Mouse (Mus musculus) left cerebral cortex, postnatal 25 days (tissue): ENCODE measurements at regions not wholly inside any gene's neighbourhood (a gene's known extent, or its start where the extent isn't known, plus 50 kb on each side); places are given as distances from the start of the nearest gene placed in this dataset.

Experiments
- DNase-seq, 2 experiments: peaks; one replicate each; pipeline ENCODE4 v3.0.0; 2022; ENCODE audit warnings: low spot score in 2 of 2, mixed read lengths in 1 of 2
- intact Hi-C: fragments of 180-260 bp; cut with DNase I; formaldehyde crosslinking; loops from one replicate; pipeline ENCODE4 v1.15.1; 2025

DNA sequence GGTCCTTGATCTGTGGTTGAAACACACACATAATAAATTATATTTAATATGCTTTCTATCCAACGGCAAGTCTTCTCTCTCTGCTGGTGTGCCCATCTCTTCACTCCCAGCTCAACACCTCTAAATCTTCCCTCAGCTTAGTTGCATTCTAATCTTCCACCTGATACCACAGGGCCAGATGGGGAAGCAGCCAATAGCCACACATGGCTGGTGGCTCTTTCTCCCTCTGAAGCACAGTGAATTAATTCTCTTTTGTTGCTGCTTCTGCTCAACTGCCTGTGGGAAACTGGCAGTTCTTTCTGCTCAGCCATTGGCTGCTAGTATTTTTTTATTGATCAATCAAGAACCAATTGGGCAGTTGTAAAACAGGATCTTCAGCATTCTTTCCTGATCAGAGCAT lies 750.0 kb downstream of the Serpinb8 start:
- intact Hi-C loops, result no loop called here
- DNase-seq, result no peak

DNA sequence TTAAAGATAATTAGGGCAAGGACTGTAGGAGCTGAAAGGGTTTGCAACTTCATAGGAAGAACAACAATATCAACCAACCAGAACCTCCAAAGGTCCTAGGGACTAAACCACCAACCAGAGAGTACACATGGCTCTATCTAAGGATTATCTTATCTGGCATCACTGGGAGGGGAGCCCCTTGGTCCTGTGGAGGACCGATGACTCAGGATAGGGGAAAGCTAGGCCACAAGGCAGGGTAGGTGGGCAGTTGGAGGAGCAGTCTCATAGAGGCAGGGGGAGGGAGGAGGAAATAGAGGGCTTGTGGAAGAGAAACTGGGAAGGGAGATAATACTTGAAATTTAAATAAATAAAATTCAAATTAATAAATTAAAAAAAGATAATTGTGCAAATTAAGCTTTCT lies 751.5 kb downstream of the Serpinb8 start:
- intact Hi-C loops, result no loop called here
- no peak for DNase-seq

DNA sequence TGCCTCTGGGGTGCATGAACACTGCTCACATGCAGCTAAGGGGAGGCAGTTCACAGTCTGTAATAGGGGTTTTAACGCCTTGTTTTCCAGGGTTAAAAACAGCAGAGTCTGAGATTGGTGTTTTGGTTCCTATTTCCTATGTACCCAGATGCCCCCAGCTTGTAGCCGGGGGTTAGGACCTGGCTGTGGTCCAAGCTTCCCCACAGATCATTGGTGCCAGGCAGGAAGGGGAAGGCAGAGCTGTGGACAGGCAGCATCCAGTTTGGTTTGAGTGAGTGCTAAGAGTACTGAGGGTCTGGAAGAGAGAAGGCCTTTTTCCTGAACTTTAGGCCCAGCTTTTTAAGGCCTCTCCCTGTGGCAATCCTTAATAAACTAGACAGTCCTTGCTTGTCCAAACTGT lies 774.0 kb downstream of the Serpinb8 start:
- intact Hi-C loops, result no loop called here
- DNase-seq, result no peak

DNA sequence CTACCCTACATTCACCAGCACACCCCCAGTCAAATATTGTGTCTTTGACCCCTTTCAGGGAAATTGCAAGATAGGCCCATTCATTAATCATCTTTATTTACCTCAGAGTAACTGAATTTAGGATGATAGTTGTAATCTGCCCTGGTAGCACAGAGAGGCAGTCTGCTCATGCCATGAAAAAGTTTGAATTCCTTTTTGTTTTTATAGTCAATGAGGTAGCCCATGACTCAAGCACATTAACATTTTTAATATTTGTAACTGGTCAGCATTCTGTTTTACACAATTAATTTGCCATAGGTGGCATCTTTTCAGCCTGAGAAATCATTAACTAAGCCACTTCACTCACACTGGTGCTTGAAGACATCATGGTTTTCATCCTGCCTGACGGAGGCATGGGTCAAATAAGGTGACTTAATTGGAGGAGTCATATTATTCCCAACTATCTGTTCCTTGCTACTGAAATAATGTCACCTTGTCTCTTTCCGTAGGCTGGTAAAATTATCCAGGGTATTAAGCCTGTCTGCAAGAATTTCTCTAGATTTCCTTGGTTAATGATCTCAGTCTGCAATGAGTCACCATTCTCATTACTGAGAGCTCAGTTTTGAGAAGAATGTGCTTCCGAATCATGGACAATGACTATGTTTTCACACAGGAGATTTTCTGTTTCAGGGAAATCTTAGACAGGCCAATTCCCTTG lies 780.2 kb downstream of the Serpinb8 start:
- intact Hi-C loops, result no loop called here

DNA sequence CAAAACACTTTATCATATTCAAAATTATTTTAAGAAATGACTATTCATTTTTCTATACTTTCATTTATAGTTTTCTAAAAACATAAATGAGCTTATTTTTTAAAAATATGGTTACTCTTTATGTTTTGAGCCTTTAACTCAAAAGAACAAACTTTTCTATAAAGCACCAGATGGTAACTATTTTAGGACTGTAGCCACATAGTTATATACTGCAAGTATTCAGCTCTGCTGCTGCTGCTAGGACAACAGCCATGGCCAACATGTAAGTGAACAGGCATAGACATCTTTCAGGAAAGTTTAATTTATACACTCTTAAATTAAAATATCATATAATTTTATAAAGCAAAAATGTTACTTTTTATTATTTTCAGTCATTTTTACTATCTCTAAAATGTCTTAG lies 800.1 kb downstream of the Serpinb8 start:
- peak in 1 of 2 experiments; percentile 47 for DNase-seq
- intact Hi-C loops, result loop anchor here (10.0 kb wide), 1 partner anchor 405 kb away; no protein-coding TSS in a partner anchor

More for the DNA sequence above, 780.2 kb downstream of the Serpinb8 start:
- peak in 1 of 2 experiments; percentile 32 for DNase-seq

DNA sequence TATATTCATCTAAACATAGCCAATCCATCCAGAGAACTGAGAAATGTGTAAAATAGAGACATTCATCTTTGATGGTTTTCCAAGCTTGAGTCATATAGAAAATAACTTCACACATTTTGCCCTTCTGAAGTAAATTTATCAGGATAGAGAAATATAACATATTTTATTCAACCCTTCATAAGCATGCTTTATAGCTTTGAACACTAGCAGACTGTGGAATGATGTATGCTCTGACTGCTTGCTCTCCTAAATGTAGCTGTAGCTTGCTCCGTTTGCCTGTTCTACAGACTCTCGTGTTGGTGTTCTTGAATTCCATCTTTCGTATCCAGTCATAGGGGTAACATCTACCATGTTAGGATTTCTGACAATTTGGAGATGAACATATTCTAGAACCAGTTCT lies 800.7 kb downstream of the Serpinb8 start:
- DNase-seq, result peak in 1 of 2 experiments; percentile 48
- intact Hi-C loops, result no loop called here

DNA sequence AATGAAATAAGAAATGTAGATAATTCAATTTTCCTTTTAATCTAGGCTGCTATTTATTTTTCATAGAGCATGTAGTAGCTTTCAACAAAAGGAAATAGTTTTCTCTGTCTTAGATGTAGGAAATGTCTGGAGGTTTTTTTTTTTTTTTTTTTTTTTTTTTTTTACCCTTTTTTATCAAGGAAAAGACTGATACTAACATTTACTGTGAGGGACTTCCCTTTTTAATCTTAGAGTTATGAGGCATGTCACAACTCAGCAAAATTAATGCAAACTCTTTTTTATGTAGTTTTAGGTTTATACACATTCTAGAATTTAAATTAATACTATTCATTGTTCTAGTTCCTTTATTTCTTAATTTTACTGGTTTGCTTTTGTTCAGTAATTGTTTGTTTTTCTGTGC lies 850.0 kb downstream of the Serpinb8 start:
- DNase-seq, result no peak

DNA sequence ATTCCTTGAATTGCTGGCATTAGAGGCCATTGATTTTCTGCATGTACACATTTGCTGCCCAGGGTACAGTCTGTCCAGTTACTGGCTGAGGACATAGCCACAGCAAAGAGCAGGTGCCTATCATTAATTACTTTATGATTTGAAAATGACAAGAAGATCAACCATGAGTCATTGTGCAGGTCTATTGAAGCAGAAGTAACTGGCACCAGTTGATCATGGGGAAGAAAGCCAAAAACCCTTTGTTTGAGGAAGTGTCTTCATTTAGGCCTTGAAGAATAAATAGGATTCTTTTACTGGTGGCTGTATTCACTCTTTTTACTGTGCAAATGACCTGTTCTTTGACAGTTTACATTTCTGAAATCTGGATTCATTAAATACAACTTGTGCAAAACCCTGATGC lies 863.0 kb downstream of the Serpinb8 start:
- no peak for DNase-seq
- intact Hi-C loops, result no loop called here

More for the DNA sequence above, 850.0 kb downstream of the Serpinb8 start:
- intact Hi-C loops, result no loop called here

DNA sequence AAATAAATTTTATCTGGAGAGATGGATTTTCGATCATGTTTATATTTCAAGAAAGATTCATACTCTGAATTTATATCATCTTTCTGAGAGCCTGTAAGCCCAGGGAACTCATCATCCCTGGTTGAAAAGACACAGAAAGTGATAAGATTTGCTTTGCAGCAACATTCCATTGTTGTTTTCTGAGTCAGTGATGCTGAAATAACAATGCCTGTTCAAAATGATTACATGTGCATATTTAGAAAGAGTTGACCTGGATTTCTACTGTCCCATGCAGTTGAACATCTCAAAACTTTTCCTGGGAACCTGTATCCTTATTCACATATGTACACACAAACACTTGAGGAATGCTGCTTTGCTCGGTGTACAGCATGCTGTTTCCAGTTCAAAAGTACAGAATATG lies 882.2 kb downstream of the Serpinb8 start:
- intact Hi-C loops, result no loop called here
- DNase-seq, result no peak

DNA sequence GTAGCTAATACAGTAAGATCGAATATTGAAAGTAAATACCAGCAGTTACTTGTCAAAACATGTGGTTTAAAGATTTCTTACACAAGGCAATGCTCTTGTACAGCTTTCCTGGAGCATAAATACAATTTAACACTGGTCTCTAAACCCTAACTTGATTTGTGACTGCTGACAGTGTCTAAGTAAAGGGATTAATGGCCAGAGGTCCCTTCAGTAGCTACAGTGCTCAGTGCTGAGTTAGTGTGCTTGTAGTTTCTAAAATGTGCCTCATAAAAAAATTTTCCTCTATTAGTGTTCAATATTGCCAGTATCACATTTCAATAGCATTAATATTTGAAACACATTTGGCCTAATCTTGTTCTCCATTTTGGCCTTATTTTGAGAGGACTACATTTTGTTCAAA lies 909.0 kb downstream of the Serpinb8 start:
- intact Hi-C loops, result no loop called here
- no peak for DNase-seq

DNA sequence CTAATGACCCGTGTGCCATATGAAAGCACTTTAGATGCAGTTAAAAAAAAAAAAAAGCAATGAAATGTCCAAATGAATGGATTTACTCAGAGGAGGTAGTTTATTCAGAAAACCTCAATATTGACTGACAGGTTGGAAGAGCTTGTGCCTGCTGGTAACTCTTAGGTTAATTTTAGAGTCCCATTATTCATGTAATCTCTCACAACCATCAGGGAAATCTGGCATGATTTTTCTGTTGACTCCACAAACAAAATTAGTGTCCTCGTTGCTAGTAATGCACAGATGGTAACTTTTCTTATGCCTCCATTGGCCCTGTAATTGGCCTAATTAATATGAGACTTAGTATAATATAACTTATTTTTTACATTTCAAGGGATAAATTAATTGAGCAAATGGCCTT lies 937.6 kb downstream of the Serpinb8 start:
- DNase-seq, result no peak
- intact Hi-C loops, result no loop called here

DNA sequence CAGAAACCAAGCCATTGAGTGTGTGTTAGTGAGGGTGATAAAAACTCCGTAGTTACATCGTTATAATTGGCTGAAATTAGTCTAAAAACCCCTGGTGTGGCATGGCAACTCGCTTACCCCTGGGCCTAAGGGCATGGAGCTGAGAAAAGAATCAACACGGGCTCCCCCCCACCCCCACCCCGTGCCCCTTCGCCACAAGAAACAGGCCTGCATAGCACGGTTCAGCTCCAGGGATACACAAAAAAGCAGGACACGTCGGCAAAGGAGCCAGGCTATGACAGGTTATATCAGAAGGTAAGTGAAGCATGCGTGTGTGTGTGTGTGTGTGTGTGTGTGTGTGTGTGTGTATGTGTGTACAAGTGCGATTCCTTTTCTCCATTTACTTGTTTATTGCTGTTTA lies 948.4 kb downstream of the Serpinb8 start:
- intact Hi-C loops, result no loop called here

DNA sequence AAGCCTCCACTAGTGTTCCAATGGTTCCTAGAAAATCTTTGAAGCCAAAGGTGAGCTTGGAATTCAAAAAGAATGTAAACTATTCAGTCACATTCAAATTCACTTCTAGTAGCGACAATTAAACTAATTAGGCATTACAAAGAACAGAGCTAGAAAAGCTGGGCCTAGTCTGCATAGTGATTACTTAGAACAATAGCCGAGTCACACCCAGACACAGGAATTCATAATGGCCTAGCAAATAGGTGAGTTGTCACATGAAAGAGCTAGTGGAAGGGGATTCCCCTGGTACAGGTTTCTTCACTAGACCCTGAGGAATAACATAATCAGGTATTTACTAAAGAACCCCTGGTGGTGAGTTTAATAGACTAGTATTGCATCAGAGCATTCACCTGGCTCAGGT lies 958.9 kb downstream of the Serpinb8 start:
- intact Hi-C loops, result no loop called here
- no peak for DNase-seq

More for the DNA sequence above, 948.4 kb downstream of the Serpinb8 start:
- no peak for DNase-seq

DNA sequence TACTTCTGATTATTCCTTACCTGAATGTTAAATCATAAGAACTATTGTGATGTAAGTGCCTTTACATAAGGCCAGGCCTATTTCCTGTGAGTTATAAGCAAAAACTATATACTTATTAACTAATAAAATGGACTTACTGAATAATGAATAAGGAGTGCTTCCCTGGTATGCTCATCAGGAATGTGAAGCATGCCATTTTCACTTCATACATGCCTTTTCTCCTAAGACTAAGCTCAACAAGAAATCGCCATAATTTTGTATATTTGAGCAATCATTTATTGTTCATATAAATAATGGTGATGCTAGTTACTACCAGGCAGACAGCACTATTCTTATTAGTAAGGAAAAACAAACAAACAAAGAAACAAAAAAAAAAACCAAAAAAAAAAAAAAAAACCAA lies 969.1 kb downstream of the Serpinb8 start:
- no peak for DNase-seq
- intact Hi-C loops, result no loop called here

DNA sequence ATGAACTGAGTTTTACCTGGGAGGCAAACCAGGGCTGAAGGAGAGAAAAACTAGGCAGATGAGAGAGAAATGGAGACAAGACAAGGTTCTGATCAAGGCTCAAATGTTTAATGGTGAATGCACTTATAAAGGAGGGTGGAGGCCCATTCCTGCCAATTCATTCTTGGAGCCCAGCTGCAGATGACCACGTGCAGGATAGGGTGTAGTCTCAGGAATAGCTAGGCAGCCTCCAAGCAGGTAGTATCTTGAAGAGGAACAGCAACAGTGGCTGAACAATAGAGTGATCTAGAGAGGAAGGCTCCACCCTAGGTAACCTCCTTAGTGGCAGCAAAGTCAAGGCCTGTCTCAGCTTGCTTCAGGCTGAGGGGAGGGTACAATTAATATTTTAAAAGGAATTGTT lies 973.2 kb downstream of the Serpinb8 start:
- intact Hi-C loops, result no loop called here
- no peak for DNase-seq

DNA sequence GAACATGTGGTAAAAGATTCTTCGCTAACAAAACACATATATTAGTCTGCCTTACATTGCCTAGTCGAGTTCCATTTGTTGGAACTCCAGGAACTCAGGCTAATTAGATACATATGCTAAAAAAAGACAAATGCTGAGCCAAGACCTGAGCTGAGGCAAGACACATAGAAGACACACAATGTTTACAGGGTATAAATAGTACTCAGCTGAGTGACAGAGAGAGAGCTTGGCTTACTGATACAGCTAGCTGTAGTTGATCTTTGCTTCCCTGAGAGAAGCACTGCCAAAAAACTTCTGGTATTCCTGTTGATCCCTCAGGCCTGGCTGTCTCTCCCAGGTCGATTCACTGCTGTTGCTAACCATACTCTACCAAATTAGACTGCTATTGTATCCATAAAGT lies 982.2 kb downstream of the Serpinb8 start:
- intact Hi-C loops, result no loop called here
- DNase-seq, result no peak

DNA sequence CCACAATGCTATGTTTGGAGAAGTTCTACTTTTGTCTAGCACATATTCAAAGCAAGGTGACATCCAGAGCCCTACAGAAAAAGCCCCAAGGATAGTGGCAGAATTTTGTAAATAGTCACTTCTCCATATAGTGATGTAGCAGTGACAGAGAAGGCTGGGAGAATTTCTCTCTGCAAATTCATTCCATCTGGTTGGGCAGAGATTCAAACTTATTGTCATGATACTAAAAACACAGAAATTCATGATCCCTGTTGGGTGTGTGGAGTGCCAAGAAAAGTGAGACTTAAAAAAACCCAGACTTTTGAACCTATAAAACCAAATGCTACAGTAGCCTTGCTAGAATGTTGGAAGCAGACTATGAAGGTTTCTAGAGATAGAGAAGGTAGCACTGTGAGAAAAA lies 983.0 kb downstream of the Serpinb8 start:
- intact Hi-C loops, result no loop called here
- peak in 1 of 2 experiments; percentile 24 for DNase-seq

DNA sequence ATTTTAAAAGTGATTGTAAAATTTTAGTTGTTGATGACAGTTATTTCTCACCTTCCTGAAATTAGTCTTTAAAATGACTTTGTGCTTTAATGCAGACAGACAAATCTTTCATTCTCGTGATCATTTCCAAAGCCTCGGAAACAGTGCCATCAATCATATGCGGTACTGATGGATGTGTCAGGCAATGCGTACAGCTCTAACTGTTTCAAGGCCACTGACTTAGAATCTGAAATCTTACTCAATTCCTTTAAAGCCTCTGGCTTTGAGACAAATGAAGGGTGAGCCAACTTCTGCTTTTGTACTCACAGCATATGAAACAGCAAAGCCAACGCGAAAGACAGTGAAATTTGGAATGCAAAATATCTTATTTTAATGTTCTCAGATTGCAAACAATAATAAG lies 987.0 kb downstream of the Serpinb8 start:
- intact Hi-C loops, result no loop called here

DNA sequence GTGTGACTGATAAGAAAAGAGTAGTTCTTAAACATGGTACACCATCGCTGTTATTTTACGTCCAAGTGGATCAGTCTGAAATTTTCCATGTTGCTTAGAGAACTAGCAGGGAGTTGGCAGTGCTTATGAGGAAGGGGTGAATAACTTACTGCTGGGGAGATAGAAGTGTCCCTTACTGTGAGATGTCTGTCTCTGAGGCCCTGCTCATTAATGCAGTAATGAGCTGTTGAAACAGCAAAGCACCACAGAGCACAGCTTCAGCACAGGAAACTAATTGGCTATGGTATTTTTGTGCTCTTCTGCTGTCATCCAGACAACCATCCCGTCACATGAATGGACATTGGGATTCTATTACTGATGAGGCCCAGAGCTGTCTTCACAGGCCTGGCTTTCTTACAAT lies 988.0 kb downstream of the Serpinb8 start:
- intact Hi-C loops, result no loop called here
- DNase-seq, result no peak

More for the DNA sequence above, 987.0 kb downstream of the Serpinb8 start:
- DNase-seq, result no peak

DNA sequence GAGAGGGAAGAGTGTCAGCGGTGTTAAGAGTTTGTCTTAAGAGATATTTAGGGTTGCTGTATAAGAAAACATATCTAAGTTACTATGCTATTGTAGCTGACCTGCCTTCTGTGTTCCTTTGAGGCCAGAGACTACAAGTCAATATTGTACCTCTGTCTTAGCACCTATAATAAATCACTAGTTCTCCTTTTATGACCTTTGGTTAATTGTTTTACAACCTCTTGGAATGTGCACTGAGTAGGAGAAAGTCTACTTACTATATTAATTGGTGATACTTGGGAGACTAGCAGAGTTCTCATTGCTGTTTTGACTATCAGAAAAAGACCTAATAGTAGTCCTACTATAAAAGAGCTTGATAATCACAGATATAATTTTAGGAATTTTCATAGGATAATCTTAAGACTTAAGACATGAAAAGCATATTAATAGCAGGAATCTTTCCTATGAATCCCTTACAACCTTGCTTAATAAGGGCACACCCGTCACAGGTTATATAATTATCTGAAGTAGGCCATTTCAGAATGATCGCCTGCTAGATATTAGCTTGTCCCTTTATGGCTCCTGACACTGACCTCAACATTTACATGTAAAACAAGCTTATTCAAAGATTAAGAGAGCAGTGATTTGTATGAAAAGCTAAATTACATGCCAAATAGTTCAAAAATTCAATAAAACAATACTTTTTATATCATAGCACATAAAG lies 1003.1 kb downstream of the Serpinb8 start:
- intact Hi-C loops, result no loop called here
- DNase-seq, result no peak

DNA sequence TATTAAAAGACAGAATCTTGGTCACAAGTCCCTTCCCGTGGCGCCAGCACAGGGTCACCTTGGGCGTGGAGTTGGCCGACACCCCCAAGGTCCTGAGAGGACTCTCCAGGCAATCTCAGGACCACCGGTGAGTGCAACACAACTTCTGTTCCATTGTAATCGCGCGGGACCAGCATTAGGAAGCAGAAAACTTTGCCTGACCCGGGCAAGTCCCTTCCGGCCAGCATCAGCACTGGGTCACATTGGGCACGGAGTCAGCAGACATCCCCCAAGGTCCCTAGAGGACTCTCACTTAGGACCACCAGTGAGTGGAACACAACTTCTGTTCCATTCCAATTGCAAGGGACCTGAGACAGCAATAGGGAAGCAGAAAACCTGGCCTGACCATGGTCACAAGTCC lies 1007.3 kb downstream of the Serpinb8 start:
- DNase-seq, result no peak
- intact Hi-C loops, result no loop called here
